Mouse (Mus musculus): ENCODE results near the gene Pnpla7. TPM values are rescaled to one million over a fixed set of nuclear protein-coding genes. Genes with fewer than 3 reads are reported as not detected.
A peak's percentile ranks its signal among the peaks of the same experiment; 100 is the strongest.
"Not testable (repeated sequence)": the region's sequence is repeated elsewhere in the genome, so short reads cannot be mapped to it uniquely, and the experiment has no call there.

Gene Pnpla7
- 10 to 100 TPM; 50.8 to 54.4 TPM for total RNA-seq (2021)
- long read RNA-seq, experiment 1, full-length matches to known transcripts, result 7 of 60 reads
- long read RNA-seq, experiment 1, partial matches to known transcripts, result 15 of 60 reads
- long read RNA-seq, experiment 1, other reads (novel, unspliced or antisense), result 38 of 60 reads
- long read RNA-seq, experiment 2, full-length matches to known transcripts, result 12 of 62 reads
- long read RNA-seq, experiment 2, partial matches to known transcripts, result 21 of 62 reads
- long read RNA-seq, experiment 2, other reads (novel, unspliced or antisense), result 29 of 62 reads

- peak; percentile 30 to 62 for DNase-seq (ENCODE audit: low spot score in 2 of 2)
Observed at GRCm38 (mm10) chr2:24975704-24976297, at the start of gene Pnpla7. Pnpla7 (plus strand) TSS chr2:24976033.

DNA sequence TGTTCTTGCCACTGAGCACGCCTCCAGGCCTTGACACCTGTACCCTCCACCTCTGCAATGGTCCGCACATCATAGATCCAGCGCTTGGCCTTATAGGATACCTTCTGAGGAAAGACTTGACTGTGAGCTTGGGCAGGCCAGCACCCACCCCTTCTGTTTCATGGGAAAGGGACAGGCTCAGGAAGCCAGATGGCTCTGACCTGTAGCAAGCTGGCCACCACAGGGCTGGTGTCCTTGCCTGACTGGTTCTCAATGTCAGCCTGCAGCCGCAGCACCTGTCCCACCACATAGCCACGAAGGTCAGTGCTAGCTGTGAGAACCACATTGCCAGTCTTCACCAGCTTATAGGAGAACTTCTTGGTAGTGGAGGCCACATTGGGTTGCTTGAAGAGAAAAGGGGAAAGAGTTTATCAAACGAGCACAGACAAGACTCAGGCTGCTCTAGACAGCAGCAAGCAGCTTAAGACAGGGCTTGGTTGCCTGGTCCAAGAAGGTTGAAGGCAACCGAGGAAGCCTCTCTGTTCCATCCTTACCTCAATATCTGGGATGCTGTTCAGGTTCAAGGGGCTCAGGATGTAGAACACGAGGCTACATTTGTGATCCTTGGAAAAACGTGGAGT is 49.4 kb upstream of the Pnpla7 start:
- no peak for DNase-seq (ENCODE audit: low spot score in 2 of 2)

- no peak for DNase-seq (ENCODE audit: low spot score in 2 of 2)
Observed at GRCm38 (mm10) chr2:24926965-24927358, 48.9 kb upstream of the Pnpla7 start.

- no peak for DNase-seq (ENCODE audit: low spot score in 2 of 2)
Observed at GRCm38 (mm10) chr2:24927810-24928479, 47.9 kb upstream of the Pnpla7 start.

DNA sequence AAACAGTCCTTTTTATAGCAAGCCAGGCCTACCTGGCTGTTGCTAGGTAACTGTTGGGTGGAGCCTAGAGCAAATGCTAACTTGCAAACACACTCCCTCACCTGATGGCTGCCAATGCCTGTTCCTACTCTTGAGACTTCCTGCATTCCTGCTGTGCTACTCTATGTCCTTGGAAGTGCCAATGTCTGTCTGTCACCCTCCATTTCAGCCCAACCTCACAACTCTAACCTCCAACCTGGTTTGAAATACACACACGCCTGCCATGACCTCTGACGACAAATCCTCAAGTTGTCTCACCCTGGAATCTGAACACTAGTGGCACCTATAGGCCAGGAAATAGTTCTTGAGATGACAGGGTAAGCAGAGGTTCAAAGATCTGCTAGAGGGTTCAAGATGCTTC is 46.7 kb upstream of the Pnpla7 start:
- no peak for DNase-seq (ENCODE audit: low spot score in 2 of 2)

DNA sequence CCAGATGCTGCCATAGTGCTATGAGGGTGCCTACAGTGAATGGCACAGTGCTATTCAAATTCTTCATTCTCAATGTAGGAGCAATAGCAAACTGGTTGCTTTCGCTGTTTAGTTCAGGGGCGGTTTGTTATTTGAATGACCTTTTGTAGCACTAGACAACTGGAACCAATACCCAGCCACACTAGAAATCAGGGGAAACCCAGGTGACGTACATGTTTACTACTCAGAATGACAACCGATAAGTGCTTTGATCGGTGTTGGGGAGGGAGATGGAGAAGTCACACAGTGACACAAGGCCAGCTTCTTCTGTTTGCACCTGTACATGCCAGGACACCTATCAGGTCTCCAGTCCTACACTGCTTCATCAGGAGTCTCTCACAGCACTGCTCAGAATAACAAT is 46.2 kb upstream of the Pnpla7 start:
- DNase-seq (ENCODE audit: low spot score in 2 of 2), result no peak

DNA sequence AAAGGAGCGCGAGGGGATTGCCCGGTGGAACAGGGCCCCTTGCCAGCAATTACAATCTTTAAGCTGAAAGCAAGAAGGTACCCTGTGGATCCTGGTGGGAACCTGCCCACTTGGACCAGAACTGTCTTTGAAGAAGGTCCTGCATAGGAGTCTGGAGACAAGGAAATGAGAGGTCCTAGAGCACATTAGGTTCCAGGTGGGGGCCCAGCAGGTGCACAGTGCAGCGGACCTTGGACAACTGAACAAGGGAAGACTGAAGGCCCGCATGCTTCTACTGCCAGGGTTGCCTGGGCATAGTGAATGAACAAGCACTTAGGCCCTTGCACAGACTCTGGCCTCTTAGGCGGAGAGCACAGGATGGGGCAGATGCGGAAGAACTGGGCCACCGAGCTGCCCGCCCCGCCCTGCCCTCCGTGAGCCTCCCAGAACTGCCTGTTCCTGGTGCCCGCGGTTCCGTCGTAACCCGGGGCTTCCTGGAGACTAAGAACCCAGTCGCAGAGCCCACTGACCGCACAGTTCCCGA is 41.3 kb upstream of the Pnpla7 start:
- DNase-seq (ENCODE audit: low spot score in 2 of 2), result no peak

DNA sequence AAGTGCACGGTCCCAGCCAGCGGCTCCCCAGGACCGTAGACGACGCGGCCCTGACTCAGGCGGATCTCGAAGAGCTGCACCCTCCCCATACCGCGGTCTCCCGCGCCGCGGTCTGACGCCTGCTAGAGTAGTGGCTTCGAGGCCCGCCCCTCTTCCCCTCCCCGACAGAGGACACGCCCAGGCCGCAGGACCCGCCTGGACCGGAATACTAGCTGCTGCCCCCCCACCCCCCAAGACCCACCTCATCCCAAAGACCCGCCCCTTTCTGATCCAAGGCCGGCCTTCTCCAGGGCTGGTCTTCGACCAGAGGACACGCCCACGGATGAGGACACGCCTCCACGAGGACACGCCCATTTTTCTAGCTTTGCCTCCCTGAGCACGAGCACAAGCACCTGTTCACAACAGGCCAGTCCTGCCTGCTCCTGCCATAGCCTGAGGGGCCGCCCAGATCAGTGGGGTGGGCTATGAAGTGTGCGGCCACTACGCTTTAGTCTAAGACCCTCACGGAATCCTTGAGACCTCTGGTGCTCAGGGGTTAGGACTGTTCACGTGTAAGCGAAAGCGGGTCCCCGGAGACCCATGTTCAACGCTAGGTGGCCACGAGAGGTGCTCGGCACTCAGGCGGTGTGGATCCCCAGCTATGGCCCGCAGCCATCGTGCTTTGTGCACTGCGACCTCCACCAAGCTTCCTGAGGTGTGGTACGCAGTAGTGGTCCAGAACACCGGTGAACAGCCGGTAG is 40.6 kb upstream of the Pnpla7 start, which contains the start of gene Arrdc1:
Gene Arrdc1, minus strand, starts transcription at position 196 of the 740 bp plus-strand sequence.
- DNase-seq (ENCODE audit: low spot score in 2 of 2), result peak; percentile 81 to 85

- DNase-seq (ENCODE audit: low spot score in 2 of 2), result no peak
Observed at GRCm38 (mm10) chr2:24942092-24942491, 33.7 kb upstream of the Pnpla7 start.

DNA sequence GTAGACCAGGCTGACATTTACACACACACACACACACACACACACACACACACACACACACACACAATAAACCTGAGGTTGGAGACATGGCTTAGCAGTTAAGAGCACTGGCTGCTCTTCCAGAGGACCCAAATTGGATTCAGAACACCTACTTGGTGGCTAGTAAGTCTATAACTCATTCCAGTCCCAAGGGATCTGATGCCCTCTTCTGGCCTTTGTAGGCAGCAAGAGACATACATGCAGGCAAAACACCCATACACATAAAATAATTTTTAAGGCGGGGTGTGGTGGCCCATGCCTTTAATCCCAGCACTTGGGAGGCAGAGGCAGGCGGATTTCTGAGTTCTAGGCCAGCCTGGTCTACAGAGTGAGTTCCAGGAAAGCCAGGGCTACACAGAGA is 31.5 kb upstream of the Pnpla7 start:
- DNase-seq (ENCODE audit: low spot score in 2 of 2), result not testable (repeated sequence)

DNA sequence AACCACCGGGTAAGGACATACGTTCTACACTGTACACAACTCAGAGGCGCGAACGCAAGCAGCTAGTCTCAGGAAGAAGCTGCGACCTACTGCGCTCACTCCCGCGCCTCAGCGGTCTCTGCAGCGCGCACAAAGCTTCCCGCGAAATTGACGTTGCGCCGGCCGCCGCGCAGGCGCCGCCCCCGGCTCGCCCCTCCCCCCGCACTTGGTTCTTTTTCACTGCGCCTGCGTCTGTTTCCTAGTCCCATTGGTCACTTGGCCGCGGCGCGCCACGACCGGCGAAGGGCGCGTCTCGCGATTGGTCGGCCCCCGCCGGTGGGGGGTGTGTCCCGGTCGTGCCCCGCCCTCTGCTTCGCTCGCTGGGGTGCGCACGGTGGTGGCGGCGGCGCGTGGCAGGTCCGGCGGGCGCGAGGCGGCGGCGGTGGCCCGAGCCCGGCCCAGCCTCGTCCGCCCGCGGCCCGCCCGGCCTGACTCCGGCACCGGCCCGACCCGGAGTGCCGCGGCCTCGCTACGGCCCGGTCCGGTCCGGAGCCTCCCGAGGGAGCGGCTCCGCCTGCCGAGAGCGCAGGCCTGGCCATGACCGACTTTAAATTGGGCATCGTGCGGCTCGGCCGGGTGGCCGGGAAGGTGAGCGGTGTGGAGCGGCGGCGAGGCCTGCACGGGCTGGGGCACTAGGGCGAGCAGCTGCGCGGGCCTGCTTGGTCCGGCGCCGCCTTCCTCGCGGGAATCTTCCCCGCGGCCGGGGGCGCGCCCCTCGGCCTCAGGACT is 26.2 kb upstream of the Pnpla7 start, which contains the start of gene Zmynd19:
Gene Zmynd19, plus strand, starts transcription at position 372 of the 768 bp plus-strand sequence.
- peak; percentile 97 to 98 for DNase-seq (ENCODE audit: low spot score in 2 of 2)

DNA sequence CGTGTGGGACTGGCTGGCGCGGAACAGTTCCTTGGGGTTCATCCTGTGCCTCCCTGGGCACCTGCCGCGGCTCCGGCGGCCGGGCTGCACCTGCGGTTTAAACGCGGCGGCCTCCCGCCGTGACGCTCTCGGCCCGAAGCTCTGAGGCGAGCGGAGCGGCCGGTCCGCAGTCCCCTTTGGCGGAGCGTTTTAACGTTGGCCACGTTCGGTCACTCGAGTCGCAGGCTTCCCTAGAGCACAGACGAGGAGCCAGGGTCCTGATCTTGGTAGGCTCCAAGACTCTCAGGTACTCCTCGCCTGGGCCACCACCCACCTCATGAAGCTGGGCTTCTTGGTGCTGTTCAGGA is 25.7 kb upstream of the Pnpla7 start:
- no peak for DNase-seq (ENCODE audit: low spot score in 2 of 2)

GRCm38 (mm10) chr2:24952537-24953055 is 23.2 kb upstream of the Pnpla7 start:
- no peak for DNase-seq (ENCODE audit: low spot score in 2 of 2)

DNA sequence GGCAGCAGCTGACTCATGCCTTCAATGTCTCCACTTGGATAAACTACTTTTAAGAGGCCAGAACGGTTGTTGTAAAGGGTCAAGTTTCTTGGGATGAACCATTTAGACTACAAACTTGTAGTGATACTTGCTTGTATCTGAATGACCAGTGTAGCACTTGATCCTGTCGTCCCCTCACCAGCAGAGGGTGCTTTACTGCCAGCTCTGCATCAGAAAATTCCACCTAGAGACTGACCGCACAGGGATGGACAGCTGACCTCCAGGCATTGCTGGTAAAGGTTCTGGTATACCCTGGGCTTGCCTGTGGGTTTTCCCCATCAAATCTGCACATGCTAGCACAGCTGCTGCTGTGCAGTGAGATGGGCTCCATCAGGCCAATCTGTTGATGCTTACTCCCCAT is 14.9 kb upstream of the Pnpla7 start:
- no peak for DNase-seq (ENCODE audit: low spot score in 2 of 2)

DNA sequence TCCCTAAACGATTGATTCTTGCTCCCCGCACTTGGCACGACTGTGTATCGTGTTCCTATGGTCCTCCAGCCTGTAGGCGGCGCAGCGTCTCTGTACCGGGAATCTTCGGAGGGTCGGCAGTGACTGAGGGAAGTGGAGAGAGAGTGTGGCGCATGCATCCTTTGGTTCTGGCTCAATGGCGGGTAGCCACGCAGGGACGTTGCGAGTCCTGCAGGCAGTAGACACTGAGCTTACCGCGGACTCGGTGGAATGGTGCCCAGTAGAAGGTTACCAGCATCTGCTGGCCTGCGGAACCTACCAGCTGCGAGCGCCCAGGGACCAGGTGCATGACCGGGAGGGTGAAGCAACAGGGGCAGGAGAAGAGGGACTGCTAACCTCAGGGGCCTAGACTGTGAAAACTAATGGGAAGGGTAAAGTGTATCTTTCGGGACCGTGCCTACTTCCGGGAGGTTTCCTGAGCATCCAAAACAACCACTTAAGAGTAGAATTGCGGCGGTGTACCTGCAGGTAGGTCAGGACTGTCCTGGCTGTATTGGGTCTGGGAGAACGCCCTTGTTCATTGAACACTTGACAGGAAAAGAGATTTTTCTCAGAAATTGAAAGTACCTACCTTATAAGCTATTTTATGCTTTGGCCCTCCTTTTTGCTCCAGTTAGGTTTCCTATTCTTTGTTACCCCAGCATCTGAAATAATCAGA is 13.4 kb upstream of the Pnpla7 start, which contains the start of gene Dph7:
Gene Dph7, plus strand, starts transcription at position 97 of the 697 bp plus-strand sequence.
- DNase-seq (ENCODE audit: low spot score in 2 of 2), result peak; percentile 69 to 77

GRCm38 (mm10) chr2:24970386-24970785 is 5.4 kb upstream of the Pnpla7 start:
- no peak for DNase-seq (ENCODE audit: low spot score in 2 of 2)

GRCm38 (mm10) chr2:24974452-24974851 is 1.4 kb upstream of the Pnpla7 start:
- DNase-seq (ENCODE audit: low spot score in 2 of 2), result not testable (repeated sequence)

GRCm38 (mm10) chr2:24974906-24975703 is 728 bp upstream of the Pnpla7 start, which contains the start of gene Mrpl41:
Mrpl41 (minus strand) TSS chr2:24975098.
- peak; percentile 90 to 94 for DNase-seq (ENCODE audit: low spot score in 2 of 2)

Data from adrenal gland, postnatal 4 days (tissue).